Mouse (Mus musculus) kidney, adult 9 months (tissue): ENCODE results near the gene Rab8a.

ENCODE experiments used
- DNase-seq: peaks from one replicate; pipeline ENCODE4 v3.0.0; 2022

Rab8a gene

GRCm38 (mm10) chr8:72147266-72147665 lies 13.7 kb upstream of the Rab8a start:
- DNase-seq: peak; percentile 36

DNA sequence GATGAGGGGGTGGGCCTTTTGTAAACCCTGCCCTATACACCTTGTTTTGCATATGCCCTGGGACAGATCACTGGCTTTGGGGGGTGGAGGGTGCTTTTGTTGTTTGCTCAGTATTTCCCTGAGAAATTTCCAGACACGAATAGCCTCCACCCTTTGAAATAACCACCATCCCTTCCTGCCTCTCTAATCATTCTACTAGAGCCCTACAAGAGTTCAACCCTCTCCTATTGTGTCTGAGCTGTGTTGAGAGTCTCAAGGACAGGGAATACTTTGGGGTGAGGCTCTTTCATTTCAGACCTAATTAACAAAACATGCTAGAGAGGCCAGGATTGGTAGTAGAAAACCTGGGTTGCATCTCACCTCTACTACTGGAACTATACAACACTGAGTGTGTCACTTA lies 11.9 kb upstream of the Rab8a start:
- no peak for DNase-seq

DNA sequence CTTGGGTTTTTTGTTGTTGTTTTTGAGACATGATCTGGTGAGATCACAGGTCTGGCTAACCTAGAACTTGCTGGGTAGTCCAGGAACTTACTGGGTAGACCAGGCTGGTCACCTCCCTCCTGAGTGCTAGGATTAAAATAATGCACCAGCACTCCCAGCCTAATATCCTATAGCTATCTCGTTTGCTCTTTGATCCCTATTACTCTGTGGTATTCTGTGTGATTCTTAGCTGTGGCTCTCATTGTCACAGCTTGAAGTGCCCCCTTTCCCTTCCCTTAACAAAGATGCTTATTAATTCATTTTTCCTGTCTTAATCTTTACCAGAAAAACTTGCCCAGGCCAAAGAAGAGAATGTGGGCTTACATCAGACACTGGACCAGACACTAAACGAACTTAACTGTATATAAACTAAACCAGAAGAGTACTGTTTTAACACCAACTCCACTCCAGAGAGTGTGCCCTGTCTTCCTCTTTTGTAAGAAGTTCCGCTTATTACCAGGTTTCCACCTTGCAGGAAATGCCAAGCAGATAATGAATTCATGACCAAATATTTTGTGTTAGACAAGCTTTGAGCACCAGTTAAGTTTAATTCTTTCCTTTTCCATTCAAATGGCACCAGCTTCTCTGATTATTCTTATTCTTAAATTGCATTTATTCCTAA lies 9.5 kb upstream of the Rab8a start:
- no peak for DNase-seq

DNA sequence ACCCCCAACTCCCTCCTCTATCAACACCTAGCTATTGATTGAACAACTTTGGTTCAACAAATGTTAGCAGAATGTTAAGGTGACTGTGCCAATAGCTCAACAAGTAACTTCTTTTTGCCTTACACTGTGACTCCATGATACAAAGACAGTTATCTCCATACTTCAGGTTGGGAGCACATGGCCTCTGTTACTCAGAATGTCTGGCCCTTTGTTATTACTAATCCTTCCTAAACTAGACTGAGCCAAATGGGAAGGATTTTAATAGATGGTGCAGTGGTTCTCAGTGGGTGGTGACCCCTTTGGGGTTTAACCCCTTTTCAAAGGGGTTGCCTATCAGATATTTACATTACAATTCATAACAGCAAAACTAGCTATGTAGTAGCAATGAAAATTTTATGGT lies 7.6 kb upstream of the Rab8a start:
- DNase-seq: no peak

DNA sequence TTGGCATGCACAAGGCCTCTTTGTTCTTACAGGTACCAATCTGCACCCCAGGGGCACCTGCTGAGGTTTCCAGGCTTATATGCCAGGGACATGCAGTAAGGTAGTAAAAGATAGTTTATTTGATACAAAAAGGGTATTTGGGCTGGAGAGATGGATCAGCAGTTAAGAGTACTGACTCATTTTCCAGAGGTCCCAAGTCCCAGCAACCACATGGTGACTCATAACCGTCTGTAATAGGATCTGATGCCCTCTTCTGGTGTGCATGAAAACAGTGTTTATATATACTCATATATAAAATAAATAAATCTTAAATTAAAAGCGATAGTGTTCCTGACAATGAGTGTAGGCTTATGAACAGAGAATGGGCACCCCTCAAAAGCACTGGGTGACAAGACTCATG lies 2.9 kb upstream of the Rab8a start:
- DNase-seq: no peak

- DNase-seq: no peak
Measured at GRCm38 (mm10) chr8:72158726-72159125, 2.3 kb upstream of the Rab8a start.

- DNase-seq: no peak
Measured at GRCm38 (mm10) chr8:72160007-72160406, 993 bp upstream of the Rab8a start.

GRCm38 (mm10) chr8:72162821-72163220 lies 1.8 kb downstream of the Rab8a start:
- DNase-seq: no peak

GRCm38 (mm10) chr8:72169098-72169668 lies 8.2 kb downstream of the Rab8a start:
- no peak for DNase-seq

GRCm38 (mm10) chr8:72169681-72170249 lies 8.8 kb downstream of the Rab8a start:
- peak; percentile 86 for DNase-seq

DNA sequence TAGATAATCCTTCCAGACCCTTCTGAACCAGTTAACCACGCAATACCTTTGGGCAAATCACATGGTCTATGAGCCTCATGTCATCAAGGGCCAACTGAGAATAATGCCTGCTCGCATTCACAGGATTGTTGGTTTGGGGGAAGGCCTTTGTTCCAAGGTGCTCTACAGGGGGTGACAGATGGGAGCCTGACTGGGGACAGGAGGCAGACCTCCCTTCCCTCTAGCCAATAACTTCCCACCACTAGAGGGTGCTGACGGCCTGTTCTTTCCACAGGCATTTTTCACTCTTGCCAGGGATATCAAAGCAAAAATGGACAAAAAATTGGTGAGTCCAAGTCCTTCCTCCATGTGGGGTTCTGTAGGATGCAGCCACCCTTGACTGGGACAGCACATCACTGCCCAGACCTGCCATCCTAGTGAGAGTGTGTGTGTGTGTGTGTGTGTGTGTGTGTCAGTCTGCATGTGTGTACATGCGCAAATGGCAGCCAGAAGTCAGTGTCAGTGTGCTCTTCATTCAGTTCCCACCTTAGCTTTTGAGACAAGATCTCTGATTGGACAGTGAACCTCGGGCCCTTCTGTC lies 16.4 kb downstream of the Rab8a start:
- peak; percentile 69 for DNase-seq

- DNase-seq: no peak
Measured at GRCm38 (mm10) chr8:72183554-72184202, 22.7 kb downstream of the Rab8a start.

- no peak for DNase-seq
Measured at GRCm38 (mm10) chr8:72187793-72188331, 26.9 kb downstream of the Rab8a start.

GRCm38 (mm10) chr8:72189417-72190214 lies 28.6 kb downstream of the Rab8a start, which contains the start of gene Hsh2d:
TSS of gene Hsh2d (plus strand) at chr8:72189638.
- no peak for DNase-seq

DNA sequence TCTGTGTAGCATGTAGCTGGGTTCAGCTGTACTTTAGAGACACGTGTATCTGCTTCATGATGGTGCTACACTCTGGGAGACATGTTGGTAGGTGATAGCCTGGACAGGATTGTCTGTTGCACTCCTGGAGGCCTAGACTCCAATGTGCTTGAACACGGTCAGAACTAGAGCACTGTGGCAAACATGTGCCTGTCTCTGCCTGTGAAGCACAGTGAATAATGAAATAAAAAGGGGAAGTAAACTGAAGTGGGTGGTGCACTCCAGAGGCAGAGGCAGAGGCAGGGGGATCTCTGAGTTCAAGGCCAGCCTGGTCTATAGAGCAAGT lies 29.2 kb downstream of the Rab8a start:
- no peak for DNase-seq

GRCm38 (mm10) chr8:72192065-72192464 lies 31.1 kb downstream of the Rab8a start:
- DNase-seq: no peak

GRCm38 (mm10) chr8:72197997-72198396 lies 37.0 kb downstream of the Rab8a start:
- no peak for DNase-seq

- no peak for DNase-seq
Measured at GRCm38 (mm10) chr8:72208582-72208981, 47.6 kb downstream of the Rab8a start.

DNA sequence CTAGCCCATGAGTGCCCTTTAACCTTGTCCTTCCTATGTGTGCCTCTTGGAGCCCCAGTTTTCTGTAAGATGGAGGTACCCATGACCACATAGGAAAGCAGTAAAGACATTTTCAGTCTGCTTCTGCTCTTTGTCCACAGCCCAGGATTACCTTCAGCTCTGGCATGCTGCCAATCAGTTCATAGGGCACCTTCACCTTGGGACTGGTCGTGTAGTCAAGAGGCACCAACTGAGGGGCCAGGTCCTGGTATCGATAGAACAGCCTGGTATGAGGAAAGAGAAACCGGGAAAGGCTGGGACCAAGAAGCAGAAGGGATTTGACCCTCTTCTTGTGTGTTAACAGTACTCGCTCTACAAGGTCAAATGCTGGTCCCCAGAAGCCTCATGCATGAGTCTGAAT lies 49.2 kb downstream of the Rab8a start:
- peak; percentile 15 for DNase-seq

GRCm38 (mm10) chr8:72210710-72211109 lies 49.7 kb downstream of the Rab8a start:
- DNase-seq: no peak

- no peak for DNase-seq
Measured at GRCm38 (mm10) chr8:72211846-72212245, 50.8 kb downstream of the Rab8a start.

DNA sequence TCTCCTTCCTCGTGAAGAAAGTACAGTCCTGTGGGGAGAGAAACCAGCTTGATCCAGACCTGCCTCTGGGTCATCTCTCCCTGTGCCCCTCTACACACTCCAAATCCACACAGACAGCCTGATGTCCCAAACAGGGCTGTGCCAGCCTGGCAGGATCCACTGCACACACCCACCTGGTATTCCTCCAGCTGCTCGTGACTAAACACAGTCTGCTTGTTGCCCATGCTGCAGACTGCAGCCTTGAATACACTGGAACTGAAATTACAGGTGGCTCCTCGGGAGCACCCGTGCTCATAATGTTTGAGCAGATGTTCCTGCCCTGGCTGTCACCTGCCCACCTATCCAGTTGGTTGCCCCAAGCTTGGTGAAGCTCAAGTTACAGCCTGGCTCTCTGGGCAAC lies 51.8 kb downstream of the Rab8a start, which contains the start of gene Cib3:
Cib3 (minus strand) TSS at position 87 of the 400 bp plus-strand sequence.
- DNase-seq: no peak

- no peak for DNase-seq
Measured at GRCm38 (mm10) chr8:72213536-72213935, 52.5 kb downstream of the Rab8a start, which contains the start of gene Gm11034. TSS of gene Gm11034 (minus strand) at chr8:72213636.
